Mouse (Mus musculus) C2C12 (cell line): ENCODE data around the gene Aff1. TPM values are rescaled to one million over a fixed set of nuclear protein-coding genes. Genes with fewer than 3 reads are reported as not detected.

Source experiments
- H3K27me3 ChIP-seq: one replicate; pipeline ENCODE4 v1.6.1; 2011; ENCODE audit not compliant: control insufficient read depth, insufficient read depth, insufficient read length
- H3K36me3 ChIP-seq: one replicate; pipeline ENCODE4 v1.6.1; 2011; ENCODE audit not compliant: control insufficient read depth, insufficient read depth
- H3K4me3 ChIP-seq: one replicate; pipeline ENCODE4 v1.5.1; 2011; ENCODE audit warnings: mild to moderate bottlenecking, control low read depth; ENCODE audit not compliant: poor library complexity, insufficient read depth, severe bottlenecking
- H3K79me2 ChIP-seq: one replicate; pipeline ENCODE4 v1.6.1; 2011; ENCODE audit not compliant: control insufficient read depth, insufficient read depth
- H3K79me3 ChIP-seq: one replicate; pipeline ENCODE4 v1.6.1; 2011; ENCODE audit warnings: low read depth, control low read depth
- H3ac ChIP-seq: one replicate; pipeline ENCODE3; 2011; ENCODE audit warnings: low read depth; ENCODE audit not compliant: control insufficient read depth, insufficient read length
- CEBPB ChIP-seq: IDR thresholded peaks from one replicate; pipeline ENCODE4 v1.6.1; 2011; ENCODE audit warnings: low read depth, mild to moderate bottlenecking, control low read depth, moderate library complexity
- CTCF ChIP-seq: IDR thresholded peaks from one replicate; pipeline ENCODE4 v1.5.1; 2011; ENCODE audit not compliant: control insufficient read depth, insufficient read depth, insufficient read length
- FOSL1 ChIP-seq: IDR thresholded peaks from one replicate; pipeline ENCODE4 v1.8.0; 2011; ENCODE audit warnings: mild to moderate bottlenecking, low read length; ENCODE audit not compliant: poor library complexity, insufficient read depth, severe bottlenecking
- MAX ChIP-seq: IDR thresholded peaks from one replicate; pipeline ENCODE4 v1.6.1; 2011; ENCODE audit warnings: mild to moderate bottlenecking, control low read depth
- MYOD1 ChIP-seq: IDR thresholded peaks from one replicate; pipeline ENCODE4 v1.6.1; 2011; ENCODE audit warnings: low read depth; ENCODE audit not compliant: control insufficient read depth, insufficient read length
- MYOG ChIP-seq: IDR thresholded peaks from one replicate; pipeline ENCODE4 v1.6.1; 2011; ENCODE audit not compliant: control insufficient read depth, insufficient read length; ENCODE audit errors: extremely low read depth
- USF1 ChIP-seq: IDR thresholded peaks from one replicate; pipeline ENCODE4 v1.6.1; 2011; ENCODE audit warnings: low read depth, mild to moderate bottlenecking, control low read depth, moderate library complexity
- polyA plus RNA-seq: library from polyadenylated mRNA; unstranded; fragments of >200 nt; fragmentation: generic; extraction: Trizol; gene quantifications from one replicate; pipeline ENCODE4 v1.2.1, GENCODE M21; 2012; ENCODE audit warnings: missing spikeins

Aff1 gene
- polyA plus RNA-seq, 1 experiment: 10.0 TPM

GRCm38 (mm10) chr5:103845418-103846153 lies 153.4 kb downstream of the Aff1 start:
- TF ChIP-seq MAX (no peak), MYOG (no peak), FOSL1 (no peak), USF1 (no peak), MYOD1 (no peak), CTCF (no peak), CEBPB (no peak)
- no peak overlapping the region for H3K4me3 ChIP-seq
- H3ac ChIP-seq: no peak overlapping the region
- H3K27me3 ChIP-seq: no peaks in the 10 kb centered on the region
- peaks cover 54% of the 10 kb centered on the region for H3K36me3 ChIP-seq
- no peaks in the 10 kb centered on the region for H3K79me3 ChIP-seq
- H3K79me2 ChIP-seq: no peaks in the 10 kb centered on the region

DNA sequence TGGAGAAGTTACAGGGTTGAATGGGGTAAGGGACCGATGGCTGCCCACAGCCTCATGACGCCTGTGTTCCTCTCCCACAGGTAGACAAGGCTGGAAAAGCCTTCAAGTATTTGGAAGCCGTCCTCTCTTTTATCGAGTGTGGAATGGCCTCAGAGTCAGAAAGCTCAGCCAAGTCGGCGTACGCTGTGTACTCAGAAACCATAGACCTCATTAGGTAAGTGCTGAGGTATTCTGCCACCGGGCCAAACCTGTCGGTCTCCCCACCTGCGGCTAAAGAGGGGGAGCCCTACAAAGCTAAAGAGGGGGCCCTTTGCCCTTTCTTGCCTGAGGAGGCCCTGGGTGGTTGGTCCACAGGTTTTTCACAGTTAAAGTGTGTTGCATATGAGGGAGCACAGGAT lies 154.0 kb downstream of the Aff1 start:
- Histone ChIP-seq H3K4me3 (no peak overlapping the region), H3K27me3 (no peaks in the 10 kb centered on the region), H3K79me3 (no peaks in the 10 kb centered on the region), H3K36me3 (peaks cover 58% of the 10 kb centered on the region), H3K79me2 (no peaks in the 10 kb centered on the region), H3ac (no peak overlapping the region)
- no peak for TF ChIP-seq MAX
- no peak for TF ChIP-seq MYOG
- TF ChIP-seq FOSL1: no peak
- TF ChIP-seq CEBPB: no peak
- no peak for TF ChIP-seq MYOD1
- no peak for TF ChIP-seq USF1
- TF ChIP-seq CTCF: no peak

DNA sequence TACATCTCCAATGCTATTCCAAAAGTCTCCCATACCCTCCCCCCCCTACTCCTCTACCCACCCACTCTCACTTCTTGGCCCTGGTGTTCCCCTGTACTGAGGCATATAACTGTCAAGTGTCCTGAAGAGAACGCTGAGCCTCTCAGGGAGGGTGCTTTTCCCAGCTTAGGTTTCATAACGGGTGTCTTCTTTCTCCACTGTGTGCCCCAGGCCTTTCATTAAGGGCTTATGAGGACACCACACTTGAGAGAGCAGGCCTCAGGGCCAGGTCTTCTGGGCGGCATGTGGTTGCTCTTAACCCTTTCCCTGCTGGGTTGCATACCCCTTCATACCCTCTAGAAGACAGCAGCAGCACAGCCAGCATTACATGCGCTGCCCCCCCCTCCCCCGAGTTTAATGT lies 154.4 kb downstream of the Aff1 start:
- Histone ChIP-seq H3ac (no peak overlapping the region), H3K36me3 (peaks cover 57% of the 10 kb centered on the region), H3K4me3 (no peak overlapping the region), H3K27me3 (no peaks in the 10 kb centered on the region), H3K79me3 (no peaks in the 10 kb centered on the region), H3K79me2 (no peaks in the 10 kb centered on the region)
- TF ChIP-seq CTCF: no peak
- TF ChIP-seq MYOG: no peak
- TF ChIP-seq MYOD1: no peak
- TF ChIP-seq USF1: no peak
- no peak for TF ChIP-seq CEBPB
- no peak for TF ChIP-seq FOSL1
- no peak for TF ChIP-seq MAX

GRCm38 (mm10) chr5:103848546-103848945 lies 156.4 kb downstream of the Aff1 start:
- H3K79me2 ChIP-seq: no peaks in the 10 kb centered on the region
- no peaks in the 10 kb centered on the region for H3K79me3 ChIP-seq
- no peak overlapping the region for H3ac ChIP-seq
- H3K36me3 ChIP-seq: peaks cover 67% of the 10 kb centered on the region
- no peak overlapping the region for H3K4me3 ChIP-seq
- TF ChIP-seq CEBPB: no peak
- no peak for TF ChIP-seq MYOD1
- no peak for TF ChIP-seq CTCF
- TF ChIP-seq USF1: no peak
- TF ChIP-seq MAX: no peak
- TF ChIP-seq FOSL1: no peak
- no peak for TF ChIP-seq MYOG
- H3K27me3 ChIP-seq: no peaks in the 10 kb centered on the region

- Histone ChIP-seq H3K27me3 (no peaks in the 10 kb centered on the region), H3K36me3 (peaks cover 40% of the 10 kb centered on the region), H3K79me2 (no peaks in the 10 kb centered on the region), H3K79me3 (no peaks in the 10 kb centered on the region), H3K4me3 (no peak overlapping the region), H3ac (no peak overlapping the region)
- TF ChIP-seq MYOG (no peak), MYOD1 (no peak), FOSL1 (no peak), MAX (no peak), CEBPB (no peak), USF1 (no peak), CTCF (no peak)
Measured at GRCm38 (mm10) chr5:103852756-103853549, 160.8 kb downstream of the Aff1 start.
